Mouse (Mus musculus) T-helper 17 cell (primary cell): Measurements from ENCODE around the gene Efcab6.

Source experiments
- in situ Hi-C, 2 experiments: fragments of 300-600 bp; cut with MboI, MseI; formaldehyde crosslinking; loops; 1 replicate in 1 of 2; 2 replicates in 1 of 2; pipeline ENCODE4 v1.15.1; 2025; ENCODE audit warnings: high pct_unique_total_duplicates in 2 of 2

Efcab6 gene

DNA sequence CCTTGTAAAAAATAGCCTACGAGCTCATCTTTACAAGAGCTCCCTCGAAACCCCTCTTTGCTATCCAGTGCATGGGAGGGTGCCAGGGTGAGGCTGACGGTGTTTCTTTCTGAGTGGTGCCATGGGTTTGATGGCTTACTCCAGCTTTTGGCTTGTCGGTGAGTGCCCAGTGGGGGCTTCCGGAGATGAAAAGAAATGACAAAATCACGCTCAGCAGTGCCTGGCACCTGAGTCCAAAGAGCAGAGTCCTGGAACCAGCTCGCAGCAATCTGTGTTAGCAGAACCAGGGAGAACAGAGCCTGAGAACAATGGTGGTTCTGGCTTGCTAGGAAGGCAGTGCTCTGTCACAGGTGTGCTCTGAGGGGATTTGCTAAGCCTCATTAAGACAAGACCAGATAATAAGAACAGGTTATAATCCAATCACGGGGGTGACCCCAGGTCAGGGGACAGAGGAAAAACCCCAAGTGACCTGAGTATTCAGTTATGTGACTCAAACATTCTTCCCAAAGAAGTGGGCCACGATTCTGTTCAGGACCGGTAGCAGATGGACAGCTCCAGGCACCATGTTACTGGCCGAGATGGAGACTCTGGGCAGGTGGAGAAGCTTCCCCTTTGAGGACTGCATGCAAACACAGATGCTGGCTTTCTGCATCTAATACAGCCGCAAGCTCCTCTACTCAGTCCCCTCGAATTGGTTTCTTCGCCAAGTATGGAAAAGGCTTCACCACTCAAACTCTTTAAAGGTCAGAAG, 82.8 kb downstream of the Efcab6 start:
- in situ Hi-C loops = no loop called here

DNA sequence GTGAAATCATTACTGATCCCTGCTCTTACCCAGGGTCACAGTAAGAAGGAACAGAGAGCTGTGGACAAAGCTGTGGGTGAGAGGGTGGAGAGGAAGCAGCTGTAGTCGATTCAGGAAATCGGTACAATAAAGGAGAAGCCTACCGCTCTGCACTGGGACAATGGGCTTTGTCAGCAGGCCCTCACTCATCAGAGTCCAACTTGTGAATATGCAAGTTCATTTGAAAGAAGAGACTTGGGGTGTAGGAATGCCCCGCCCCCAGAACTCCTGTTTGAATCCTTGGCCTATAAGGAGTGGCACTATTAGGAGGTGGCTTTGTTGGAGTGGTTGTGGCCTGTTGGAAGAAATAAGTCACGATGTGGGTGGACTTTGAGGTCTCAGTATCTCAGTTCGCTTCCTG, 86.3 kb downstream of the Efcab6 start:
- in situ Hi-C loops = loop anchor here in 1 of 2 experiments (5.0 kb wide), 1 partner anchor 92 kb away; no protein-coding TSS in a partner anchor

DNA sequence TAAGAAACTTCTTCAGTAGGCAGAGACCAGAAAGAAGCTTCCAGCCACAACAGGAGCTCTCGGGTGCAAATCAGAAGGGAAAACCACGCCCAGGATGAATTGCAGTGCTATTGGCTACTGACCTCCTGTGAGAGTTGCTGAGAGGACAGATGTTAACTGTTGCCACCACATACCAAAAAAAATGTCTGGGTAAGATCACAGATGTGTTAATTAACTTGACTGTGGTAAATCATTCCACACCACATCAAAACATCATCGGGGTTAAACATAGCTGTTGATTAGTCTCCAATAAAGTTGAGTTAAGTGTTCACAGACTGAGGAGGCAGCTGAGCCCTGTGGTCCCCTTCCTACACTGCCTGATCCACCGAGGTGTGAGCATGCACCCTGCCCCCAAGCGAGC, 88.1 kb downstream of the Efcab6 start:
- in situ Hi-C loops = loop anchor here in 1 of 2 experiments (5.0 kb wide), 1 partner anchor 90 kb away; no protein-coding TSS in a partner anchor

DNA sequence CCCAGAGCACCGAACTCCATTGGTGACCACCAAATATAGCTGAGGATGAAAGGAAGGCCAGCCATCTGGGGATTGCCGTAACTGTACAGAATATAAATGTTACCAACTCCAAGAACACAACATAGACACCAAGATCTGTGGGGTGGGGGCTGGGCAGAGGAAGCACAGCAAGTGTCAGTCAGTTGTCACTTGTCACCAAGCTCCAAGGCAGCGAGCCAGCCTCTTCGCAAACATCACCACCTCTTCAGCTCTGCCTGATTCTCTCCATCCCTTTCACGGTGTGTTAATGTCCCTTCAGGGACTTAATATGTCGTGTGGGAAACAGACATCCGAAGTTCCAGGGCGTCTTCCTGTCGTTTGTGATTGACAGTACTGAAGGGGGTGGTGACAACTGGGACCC, 93.0 kb downstream of the Efcab6 start:
- in situ Hi-C loops = no loop called here

- in situ Hi-C loops = no loop called here
These were observed 97.4 kb downstream of the Efcab6 start for GRCm38 (mm10) chr15:83967802-83968201.

DNA sequence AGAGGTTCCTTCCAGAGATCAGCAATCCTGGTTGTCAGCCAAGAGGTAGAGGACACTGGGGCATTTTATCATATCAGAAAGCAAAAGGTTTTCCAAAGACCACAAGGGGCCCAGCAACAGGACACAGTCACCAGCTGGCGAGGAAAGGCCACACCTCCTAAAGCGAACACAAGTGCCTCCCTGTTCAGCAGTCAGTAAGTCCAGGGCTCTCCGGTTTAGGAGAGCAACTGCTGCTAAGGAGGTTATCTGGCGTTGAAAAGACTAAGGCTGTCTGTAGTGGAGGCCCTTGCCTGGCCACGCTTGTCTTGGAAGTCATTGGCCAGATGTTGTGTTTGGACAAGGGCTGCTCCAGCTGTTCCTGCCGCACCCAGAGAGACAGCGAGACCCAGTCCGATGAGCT, 100.1 kb downstream of the Efcab6 start:
- in situ Hi-C loops = no loop called here

DNA sequence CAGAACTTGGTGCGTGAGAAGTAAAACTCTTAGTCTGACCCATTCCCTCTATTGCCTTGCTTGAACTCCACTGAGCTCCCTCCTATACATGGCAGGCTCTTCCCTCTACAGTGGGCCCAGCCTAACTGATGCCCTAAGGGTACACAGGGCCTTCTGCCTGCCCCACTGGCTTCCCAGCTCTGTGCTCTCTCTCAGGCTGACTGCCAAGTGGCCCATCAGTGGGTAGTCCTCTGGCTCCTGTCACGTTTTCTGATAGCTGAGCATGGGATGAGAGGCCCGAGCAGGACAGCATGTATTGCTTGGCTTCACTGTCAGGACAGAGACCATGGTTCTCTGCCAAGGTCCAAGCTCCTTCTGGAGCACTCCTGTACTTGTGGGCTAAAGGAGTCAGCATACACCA, 106.8 kb downstream of the Efcab6 start:
- in situ Hi-C loops = no loop called here

- in situ Hi-C loops = no loop called here
These were observed 108.2 kb downstream of the Efcab6 start for GRCm38 (mm10) chr15:83956996-83957395.

DNA sequence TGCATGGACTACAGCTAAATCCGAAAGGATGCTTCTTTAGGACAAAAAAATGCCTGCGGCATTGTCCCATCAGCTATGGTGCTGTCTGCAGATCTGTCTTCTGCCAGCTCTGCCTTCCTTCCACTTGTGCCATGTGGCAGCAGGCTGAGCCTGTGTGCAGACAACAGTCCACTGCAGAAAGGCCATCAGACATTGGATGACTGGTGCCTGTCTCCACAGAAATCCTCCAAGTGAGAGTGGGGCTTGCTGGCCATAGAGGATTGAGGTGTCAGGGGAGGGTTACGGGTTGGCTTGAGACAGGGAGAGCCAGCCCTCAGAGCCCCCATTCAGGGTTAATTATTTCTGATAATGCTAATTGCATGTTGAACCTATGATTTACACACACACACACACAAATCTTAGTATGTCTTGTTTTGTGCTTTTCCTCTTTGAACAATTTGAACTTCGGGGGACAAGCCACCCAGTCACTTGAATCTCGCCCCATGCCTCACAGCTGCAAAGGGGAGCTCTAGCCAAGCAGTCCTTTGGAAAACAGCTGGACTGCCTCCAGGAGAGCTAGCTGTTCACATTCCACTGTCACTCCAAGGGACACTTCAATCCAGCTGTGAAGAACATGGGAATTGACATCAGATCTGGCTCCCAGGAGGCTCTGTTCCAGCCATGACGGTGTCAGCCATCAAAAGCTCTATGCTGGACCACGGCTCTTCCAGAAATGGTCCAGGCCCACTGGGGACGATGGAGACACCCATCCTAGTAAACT, 109.1 kb downstream of the Efcab6 start:
- in situ Hi-C loops = no loop called here

DNA sequence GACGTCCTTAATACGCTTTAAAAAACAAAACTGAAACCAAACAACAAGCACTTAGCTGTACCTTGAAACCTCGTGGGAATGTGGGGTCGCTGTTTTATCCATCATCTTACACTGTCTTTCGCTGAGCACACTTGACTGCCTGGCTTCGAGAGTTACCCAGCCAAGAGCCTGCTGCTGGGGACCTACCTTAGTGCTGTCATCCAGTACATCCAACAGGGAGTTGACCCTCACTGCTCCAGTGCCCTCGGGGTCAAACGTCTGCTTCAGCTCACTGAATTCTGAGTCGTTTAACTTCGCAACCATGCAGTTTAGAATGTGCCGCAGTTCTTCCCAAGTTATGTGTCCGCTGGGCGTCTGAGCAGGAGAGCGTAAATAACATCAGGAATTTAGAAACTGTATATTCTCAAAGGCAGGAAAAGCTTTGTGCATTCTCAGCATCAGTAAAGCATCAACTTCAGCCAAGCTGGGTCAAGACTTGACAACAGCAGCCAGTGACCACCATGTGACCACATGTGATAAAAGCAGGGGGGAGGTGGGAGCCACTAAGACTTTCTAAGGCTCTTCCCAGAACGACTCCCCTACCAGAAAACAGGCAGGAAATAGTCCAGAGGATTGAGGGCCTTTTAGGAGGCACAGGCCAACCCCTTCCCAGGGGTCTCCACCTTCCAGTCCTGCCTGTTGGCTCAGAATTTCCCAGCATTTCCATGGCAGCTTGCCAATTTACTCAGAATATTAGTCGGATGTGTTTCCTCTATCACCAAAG, 115.3 kb downstream of the Efcab6 start:
- in situ Hi-C loops = loop anchor here in 1 of 2 experiments (5.0 kb wide), 1 partner anchor 53 kb away; no protein-coding TSS in a partner anchor

GRCm38 (mm10) chr15:83939703-83940102, 125.5 kb downstream of the Efcab6 start:
- in situ Hi-C loops = no loop called here

DNA sequence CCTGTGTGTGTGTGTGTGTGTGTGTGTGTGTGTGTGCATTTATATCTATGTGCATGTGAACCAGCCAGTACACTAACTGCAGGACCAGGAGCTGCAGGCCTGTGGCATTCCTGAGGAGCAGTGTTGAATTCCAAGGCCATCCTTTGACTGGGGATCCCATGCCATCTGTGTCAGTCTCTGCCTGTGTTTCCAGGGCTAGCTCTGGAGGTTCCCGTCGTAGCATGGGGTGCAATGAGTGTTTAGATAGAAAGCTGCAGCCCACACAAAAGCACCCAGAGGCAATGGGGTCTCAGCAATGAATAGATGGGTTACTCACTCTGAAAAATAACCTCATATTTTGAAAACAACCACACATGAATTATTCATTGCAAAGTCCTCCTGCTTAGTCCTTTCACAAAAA, 126.7 kb downstream of the Efcab6 start:
- in situ Hi-C loops = no loop called here

GRCm38 (mm10) chr15:83936506-83936905, 128.7 kb downstream of the Efcab6 start:
- in situ Hi-C loops = no loop called here

DNA sequence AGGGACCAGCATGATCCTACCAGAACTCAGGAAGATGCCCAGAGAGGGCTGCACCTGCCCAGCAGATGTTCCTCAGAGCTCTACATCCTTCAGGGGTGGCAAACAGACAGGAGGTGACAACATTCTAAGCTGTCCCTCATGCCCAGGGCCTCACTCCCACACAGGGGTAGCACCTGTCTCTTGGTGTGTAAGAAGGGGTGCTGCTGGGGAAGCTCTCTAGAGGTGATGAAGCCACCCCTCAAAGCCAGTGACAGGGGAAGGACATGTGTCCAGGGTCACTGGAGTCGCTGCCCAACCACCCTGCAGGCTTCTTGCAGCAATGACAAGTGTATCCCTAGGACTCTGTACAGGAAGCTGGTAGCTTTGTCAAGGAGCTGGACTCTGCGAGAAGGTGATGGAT, 130.4 kb downstream of the Efcab6 start:
- in situ Hi-C loops = no loop called here

- in situ Hi-C loops = no loop called here
These were observed 139.8 kb downstream of the Efcab6 start for GRCm38 (mm10) chr15:83925338-83925737.

- in situ Hi-C loops = no loop called here
These were observed 140.5 kb downstream of the Efcab6 start for GRCm38 (mm10) chr15:83924656-83925055.

DNA sequence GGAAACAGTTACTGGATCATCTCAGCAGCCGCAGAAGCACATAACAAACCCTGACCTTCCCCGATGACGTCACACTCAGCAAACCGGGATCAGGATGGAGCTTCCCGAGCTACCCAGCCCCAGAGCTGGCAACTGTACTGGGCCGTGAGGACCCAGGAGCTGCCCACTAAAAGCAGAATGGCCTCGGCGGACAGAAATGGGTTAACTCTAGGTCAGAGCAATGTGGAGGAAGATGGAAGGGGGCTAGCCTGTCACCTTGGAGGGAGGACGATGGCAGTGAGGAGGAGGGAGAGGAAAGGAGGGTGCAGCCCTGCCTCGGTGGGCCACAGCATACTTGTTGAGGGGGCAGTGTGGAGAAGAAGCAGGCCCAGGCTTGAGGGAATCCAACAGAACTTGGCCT, 149.8 kb downstream of the Efcab6 start:
- in situ Hi-C loops = no loop called here

DNA sequence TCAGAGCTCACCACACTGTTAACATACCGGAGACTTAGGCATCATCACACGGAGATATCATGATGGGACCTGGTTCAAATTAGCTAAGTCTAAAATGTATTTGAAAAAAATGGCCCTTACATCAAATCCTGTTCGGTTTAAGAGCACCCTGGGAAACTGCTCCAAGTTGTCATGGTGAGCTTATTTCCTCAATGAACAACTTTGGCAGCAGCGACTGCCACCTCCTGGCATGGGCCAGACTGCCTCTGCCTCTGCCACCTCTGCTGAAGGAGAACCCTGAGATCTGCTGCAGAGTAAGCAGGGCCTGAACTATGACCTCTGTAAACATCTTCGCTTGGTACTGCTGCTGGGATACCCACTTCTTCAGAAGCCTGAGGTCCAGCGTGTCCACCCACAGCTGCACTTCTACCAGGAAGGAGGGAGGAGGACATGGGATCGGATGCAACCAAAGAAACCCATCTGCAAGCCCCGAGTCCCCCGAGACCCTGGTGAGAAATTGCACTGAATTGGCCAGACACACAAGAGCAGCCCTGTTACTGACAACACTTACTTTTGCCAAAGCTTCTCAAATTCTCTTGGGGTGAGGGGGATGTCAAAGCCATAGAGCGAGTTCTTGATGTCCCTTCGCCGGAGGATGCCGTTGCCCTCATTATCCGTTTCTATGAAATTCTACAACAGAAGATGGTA, 152.0 kb downstream of the Efcab6 start:
- in situ Hi-C loops = no loop called here

- in situ Hi-C loops = no loop called here
These were observed 158.7 kb downstream of the Efcab6 start for GRCm38 (mm10) chr15:83906472-83906871.

- in situ Hi-C loops = loop anchor here in 1 of 2 experiments (5.0 kb wide), 1 partner anchor 50 kb away; no protein-coding TSS in a partner anchor
These were observed 167.9 kb downstream of the Efcab6 start for GRCm38 (mm10) chr15:83897286-83897685.

DNA sequence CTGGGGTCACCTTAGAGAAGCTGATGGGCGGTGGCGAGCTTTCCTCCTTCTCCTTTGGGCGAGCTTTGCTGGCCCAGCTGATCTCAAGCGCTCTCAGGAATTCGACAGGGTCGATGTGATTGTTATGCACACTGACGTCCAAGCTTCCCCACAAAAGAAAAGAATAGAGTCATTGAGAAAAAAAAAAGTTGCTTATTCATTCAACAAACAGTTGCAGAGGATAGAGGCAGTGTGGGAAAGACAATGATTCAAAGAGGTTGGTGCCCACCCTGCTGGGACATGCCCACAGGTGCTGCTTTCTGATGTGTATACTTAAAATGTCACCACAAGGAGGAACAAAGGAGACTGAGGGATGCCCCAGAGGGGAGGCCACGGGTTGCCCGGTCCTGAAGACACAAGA, 169.2 kb downstream of the Efcab6 start:
- in situ Hi-C loops = loop anchor here in 1 of 2 experiments (5.0 kb wide), 1 partner anchor 51 kb away; no protein-coding TSS in a partner anchor
